Mouse (Mus musculus): Measurements from ENCODE around the gene Npat. TPM values are rescaled to one million over a fixed set of nuclear protein-coding genes. Genes with fewer than 3 reads are reported as not detected.

Gene Npat
- polyA plus RNA-seq, 1 experiment from 2014 or later = 16.9 TPM

DNA sequence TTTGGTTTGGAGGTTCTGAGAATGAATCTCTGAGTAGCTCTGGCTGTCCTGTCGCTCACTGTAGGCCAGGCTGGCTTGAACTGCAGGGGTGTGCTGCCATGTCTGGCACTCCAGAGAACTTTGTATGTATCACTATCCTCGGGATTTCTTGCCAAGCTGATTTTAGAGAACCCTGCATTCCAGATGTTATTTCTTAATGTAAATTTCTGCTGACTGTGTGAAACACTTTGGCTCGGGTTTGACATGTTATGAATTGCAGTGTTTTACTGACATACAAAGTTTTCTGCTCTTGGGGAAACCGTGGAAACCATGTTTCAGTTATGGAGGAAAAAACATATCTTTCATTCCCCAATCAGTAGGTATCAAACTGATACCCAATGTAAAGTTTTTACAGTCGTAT, 38.9 kb downstream of the Npat start:
- Histone ChIP-seq H3K4me2 (ENCODE audit: low read depth, low read length) (no peak overlapping the region), H3K9ac (ENCODE audit: low read length) (no peak overlapping the region)
- WGBS = 49% methylated on average over 5 of the region's 5 CpGs

DNA sequence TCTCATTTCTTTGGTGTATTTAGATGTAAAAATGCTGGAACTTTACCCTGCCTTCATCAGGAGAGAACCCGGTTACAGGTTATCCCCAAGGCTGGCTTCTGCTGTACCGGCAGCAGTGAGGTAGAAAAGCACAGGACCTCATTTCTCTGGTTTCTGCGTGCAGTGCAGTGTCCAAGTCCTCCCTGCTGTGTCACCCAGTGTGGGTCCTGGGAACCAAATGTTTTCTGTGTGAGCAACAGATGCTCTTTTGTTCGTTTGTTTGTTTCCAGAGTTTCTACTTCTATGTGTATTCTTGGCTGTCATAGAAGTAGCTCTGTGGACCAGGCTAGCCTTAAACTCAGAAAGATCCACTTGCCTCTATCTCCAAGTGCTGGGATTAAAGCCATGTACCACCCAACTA, 45.0 kb downstream of the Npat start:
- no peak overlapping the region for H3K27ac ChIP-seq (ENCODE audit: low read length)
- H3K27me3 ChIP-seq (ENCODE audit: control insufficient read depth, insufficient read depth, low read length) = no peaks in the 10 kb centered on the region
- H3K36me3 ChIP-seq (ENCODE audit: control insufficient read depth, insufficient read depth, low read length) = peaks cover 20% of the 10 kb centered on the region
- no peak overlapping the region for H3K4me3 ChIP-seq (replicated peaks; ENCODE audit: low read length)
- no peaks in the 10 kb centered on the region for H3K4me1 ChIP-seq (ENCODE audit: control insufficient read depth, insufficient read depth, low read length)
- 90% methylated on average over 4 of the region's 4 CpGs for WGBS
- H3K9me3 ChIP-seq (replicated peaks; ENCODE audit: control insufficient read depth, low read length) = no peaks in the 10 kb centered on the region
- H3K9ac ChIP-seq (ENCODE audit: low read length) = no peak overlapping the region
- no peak for ATAC-seq (ENCODE audit: insufficient read depth, low FRiP score)
- H3K4me2 ChIP-seq (ENCODE audit: low read depth, low read length) = no peak overlapping the region

More for the DNA sequence above, 38.9 kb downstream of the Npat start:
- Histone ChIP-seq H3K36me3 (ENCODE audit: control insufficient read depth, insufficient read depth, low read length) (no peaks in the 10 kb centered on the region), H3K27ac (ENCODE audit: low read length) (no peak overlapping the region), H3K4me1 (ENCODE audit: control insufficient read depth, insufficient read depth, low read length) (no peaks in the 10 kb centered on the region), H3K9me3 (replicated peaks; ENCODE audit: control insufficient read depth, low read length) (no peaks in the 10 kb centered on the region), H3K4me3 (replicated peaks; ENCODE audit: low read length) (no peak overlapping the region), H3K27me3 (ENCODE audit: control insufficient read depth, insufficient read depth, low read length) (no peaks in the 10 kb centered on the region)
- ATAC-seq (ENCODE audit: insufficient read depth, low FRiP score) = no peak

DNA sequence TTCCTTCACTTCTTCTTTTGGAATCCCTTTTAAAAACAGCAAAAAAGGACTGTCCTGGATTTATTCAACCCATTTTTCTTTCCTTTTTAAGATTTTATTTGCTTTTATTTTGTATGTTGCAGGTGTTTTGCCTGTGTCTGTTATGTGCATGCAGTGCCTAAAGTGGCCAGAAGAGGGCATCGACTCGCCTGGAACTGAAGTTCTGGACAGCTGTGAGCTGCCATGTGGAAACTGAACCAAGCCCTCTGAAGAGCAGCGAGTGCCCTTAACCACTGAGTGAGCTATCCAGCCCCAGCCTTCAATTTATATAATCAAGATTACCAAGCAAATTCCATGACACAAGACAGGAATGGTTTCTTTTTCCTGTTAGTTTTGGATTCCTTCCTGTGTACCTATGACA, 57.9 kb downstream of the Npat start:
- H3K27ac ChIP-seq (ENCODE audit: low read length) = no peak overlapping the region
- no peak overlapping the region for H3K9ac ChIP-seq (ENCODE audit: low read length)
- ATAC-seq (ENCODE audit: insufficient read depth, low FRiP score) = no peak
- H3K4me3 ChIP-seq (replicated peaks; ENCODE audit: low read length) = no peak overlapping the region
- H3K4me2 ChIP-seq (ENCODE audit: low read depth, low read length) = no peak overlapping the region
- H3K36me3 ChIP-seq (ENCODE audit: control insufficient read depth, insufficient read depth, low read length) = peaks cover 5% of the 10 kb centered on the region; the same call in 1 of the 2 replicates
- H3K9me3 ChIP-seq (replicated peaks; ENCODE audit: control insufficient read depth, low read length) = no peaks in the 10 kb centered on the region
- H3K4me1 ChIP-seq (ENCODE audit: control insufficient read depth, insufficient read depth, low read length) = no peaks in the 10 kb centered on the region
- H3K27me3 ChIP-seq (ENCODE audit: control insufficient read depth, insufficient read depth, low read length) = no peaks in the 10 kb centered on the region
- WGBS = 11% methylated on average over 3 of the region's 3 CpGs

DNA sequence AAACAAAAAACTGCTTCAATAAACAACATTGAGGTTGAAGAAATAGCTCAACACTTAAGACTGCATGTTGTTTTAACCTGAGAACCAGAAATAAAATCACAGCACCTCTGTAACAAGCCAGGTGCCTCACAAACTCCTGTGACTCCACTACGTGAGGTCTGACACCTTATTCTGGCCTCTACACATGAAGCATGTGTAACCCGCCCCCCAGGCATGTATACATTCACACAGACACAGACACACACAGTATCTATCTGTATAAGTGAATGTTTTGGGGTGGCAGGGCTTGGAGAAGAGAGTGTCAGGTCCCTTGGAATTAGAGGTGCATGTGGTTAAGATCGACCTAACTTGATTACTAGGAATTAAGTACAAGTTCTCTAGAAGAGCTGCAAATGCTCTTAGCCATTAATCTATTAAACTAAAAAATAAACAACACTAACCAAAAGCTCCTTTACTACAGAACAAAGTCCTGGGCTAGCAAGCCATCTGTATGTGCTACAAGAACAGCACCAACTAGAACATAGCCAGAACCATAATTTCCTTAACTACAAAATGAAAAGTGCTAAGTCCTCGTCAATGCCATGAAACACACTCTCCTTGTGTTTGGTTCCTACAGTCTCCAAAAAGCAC, 60.2 kb downstream of the Npat start:
- ATAC-seq (ENCODE audit: insufficient read depth, low FRiP score) = no peak
- 87% methylated on average over 4 of the region's 4 CpGs for WGBS
- Histone ChIP-seq H3K27ac (ENCODE audit: low read length) (no peak overlapping the region), H3K36me3 (ENCODE audit: control insufficient read depth, insufficient read depth, low read length) (peaks cover 5% of the 10 kb centered on the region; the same call in 1 of the 2 replicates), H3K9ac (ENCODE audit: low read length) (no peak overlapping the region), H3K4me2 (ENCODE audit: low read depth, low read length) (no peak overlapping the region), H3K4me3 (replicated peaks; ENCODE audit: low read length) (no peak overlapping the region), H3K27me3 (ENCODE audit: control insufficient read depth, insufficient read depth, low read length) (no peaks in the 10 kb centered on the region), H3K4me1 (ENCODE audit: control insufficient read depth, insufficient read depth, low read length) (no peaks in the 10 kb centered on the region), H3K9me3 (replicated peaks; ENCODE audit: control insufficient read depth, low read length) (no peaks in the 10 kb centered on the region)

DNA sequence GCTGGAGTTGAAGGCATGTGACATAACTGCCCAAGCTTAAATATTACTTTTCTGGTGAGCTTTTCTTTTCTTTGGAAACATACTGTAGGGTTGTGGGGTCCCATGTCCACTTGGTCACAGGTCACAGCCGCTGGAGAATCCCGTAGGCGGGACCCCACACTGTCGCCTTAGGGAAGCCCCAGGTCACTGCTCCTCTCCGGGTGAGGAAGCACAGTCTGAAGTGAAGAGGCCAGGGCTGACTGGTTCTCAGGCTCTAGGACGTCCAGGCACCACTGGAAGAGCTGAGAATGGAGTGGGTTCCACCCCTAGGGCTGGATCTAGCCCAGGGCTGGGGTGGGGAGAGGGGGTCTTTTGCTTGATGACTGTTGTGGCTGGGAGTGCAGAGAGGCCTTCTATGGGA, 61.8 kb downstream of the Npat start:
- WGBS = 74% methylated on average over 6 of the region's 6 CpGs

GRCm38 (mm10) chr9:53601541-53601940, 64.7 kb downstream of the Npat start:
- H3K9ac ChIP-seq (ENCODE audit: low read length) = no peak overlapping the region
- no peaks in the 10 kb centered on the region for H3K27me3 ChIP-seq (ENCODE audit: control insufficient read depth, insufficient read depth, low read length)
- ATAC-seq (ENCODE audit: insufficient read depth, low FRiP score) = no peak
- no peaks in the 10 kb centered on the region for H3K9me3 ChIP-seq (replicated peaks; ENCODE audit: control insufficient read depth, low read length)
- 82% methylated on average over 2 of the region's 2 CpGs for WGBS
- no peaks in the 10 kb centered on the region for H3K36me3 ChIP-seq (ENCODE audit: control insufficient read depth, insufficient read depth, low read length)
- no peak overlapping the region for H3K27ac ChIP-seq (ENCODE audit: low read length)
- H3K4me3 ChIP-seq (replicated peaks; ENCODE audit: low read length) = no peak overlapping the region
- H3K4me1 ChIP-seq (ENCODE audit: control insufficient read depth, insufficient read depth, low read length) = peaks cover 4% of the 10 kb centered on the region; the same call in 1 of the 2 replicates
- H3K4me2 ChIP-seq (ENCODE audit: low read depth, low read length) = no peak overlapping the region

More for the DNA sequence above, 61.8 kb downstream of the Npat start:
- H3K9me3 ChIP-seq (replicated peaks; ENCODE audit: control insufficient read depth, low read length) = no peaks in the 10 kb centered on the region
- H3K27ac ChIP-seq (ENCODE audit: low read length) = no peak overlapping the region
- H3K36me3 ChIP-seq (ENCODE audit: control insufficient read depth, insufficient read depth, low read length) = no peaks in the 10 kb centered on the region
- peaks cover 2% of the 10 kb centered on the region; the same call in 1 of the 2 replicates for H3K4me1 ChIP-seq (ENCODE audit: control insufficient read depth, insufficient read depth, low read length)
- no peak overlapping the region for H3K4me3 ChIP-seq (replicated peaks; ENCODE audit: low read length)
- H3K27me3 ChIP-seq (ENCODE audit: control insufficient read depth, insufficient read depth, low read length) = no peaks in the 10 kb centered on the region
- no peak overlapping the region for H3K4me2 ChIP-seq (ENCODE audit: low read depth, low read length)
- H3K9ac ChIP-seq (ENCODE audit: low read length) = no peak overlapping the region
- ATAC-seq (ENCODE audit: insufficient read depth, low FRiP score) = no peak

- Histone ChIP-seq H3K4me3 (replicated peaks; ENCODE audit: low read length) (no peak overlapping the region), H3K4me1 (ENCODE audit: control insufficient read depth, insufficient read depth, low read length) (peaks cover 4% of the 10 kb centered on the region; the same call in 1 of the 2 replicates), H3K4me2 (ENCODE audit: low read depth, low read length) (no peak overlapping the region), H3K36me3 (ENCODE audit: control insufficient read depth, insufficient read depth, low read length) (no peaks in the 10 kb centered on the region), H3K27ac (ENCODE audit: low read length) (peak overlapping the region; percentile 47; the same call in 1 of the 2 replicates), H3K9me3 (replicated peaks; ENCODE audit: control insufficient read depth, low read length) (no peaks in the 10 kb centered on the region), H3K9ac (ENCODE audit: low read length) (no peak overlapping the region), H3K27me3 (ENCODE audit: control insufficient read depth, insufficient read depth, low read length) (no peaks in the 10 kb centered on the region)
- no peak for ATAC-seq (ENCODE audit: insufficient read depth, low FRiP score)
- 74% methylated on average over 1 of the region's 1 CpGs for WGBS
These were observed 66.5 kb downstream of the Npat start for GRCm38 (mm10) chr9:53603384-53603783.

- H3K4me1 ChIP-seq (ENCODE audit: control insufficient read depth, insufficient read depth, low read length) = peaks cover 4% of the 10 kb centered on the region; the same call in 1 of the 2 replicates
- no peaks in the 10 kb centered on the region for H3K9me3 ChIP-seq (replicated peaks; ENCODE audit: control insufficient read depth, low read length)
- peak overlapping the region; percentile 47; the same call in 1 of the 2 replicates for H3K27ac ChIP-seq (ENCODE audit: low read length)
- 63% methylated on average over 3 of the region's 3 CpGs for WGBS
- no peaks in the 10 kb centered on the region for H3K36me3 ChIP-seq (ENCODE audit: control insufficient read depth, insufficient read depth, low read length)
- no peak overlapping the region for H3K9ac ChIP-seq (ENCODE audit: low read length)
- no peak overlapping the region for H3K4me2 ChIP-seq (ENCODE audit: low read depth, low read length)
- ATAC-seq (ENCODE audit: insufficient read depth, low FRiP score) = no peak; the same call in 1 of the 2 replicates
- no peaks in the 10 kb centered on the region for H3K27me3 ChIP-seq (ENCODE audit: control insufficient read depth, insufficient read depth, low read length)
- no peak overlapping the region for H3K4me3 ChIP-seq (replicated peaks; ENCODE audit: low read length)
These were observed 67.0 kb downstream of the Npat start for GRCm38 (mm10) chr9:53603849-53604248.

DNA sequence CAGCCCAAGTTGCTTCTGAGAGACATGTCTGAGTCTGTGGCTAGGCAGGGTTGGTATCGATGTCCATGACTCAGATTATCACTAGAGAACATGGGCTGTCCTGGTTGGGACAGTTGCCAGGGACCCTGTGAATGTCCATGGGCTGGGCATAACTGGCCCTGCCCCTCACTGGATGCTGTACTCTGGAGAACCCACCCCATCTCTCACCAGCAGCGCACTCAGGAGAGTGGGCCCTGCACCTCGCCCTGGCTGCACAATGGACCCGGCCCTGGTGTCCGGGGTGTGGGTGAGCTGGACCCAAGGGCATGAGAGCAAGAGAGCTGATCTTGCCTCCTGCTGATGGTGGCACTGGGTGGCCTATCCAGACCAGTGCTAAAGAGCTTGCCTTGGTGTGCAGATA, 68.1 kb downstream of the Npat start:
- no peak for ATAC-seq (ENCODE audit: insufficient read depth, low FRiP score)
- H3K27me3 ChIP-seq (ENCODE audit: control insufficient read depth, insufficient read depth, low read length) = no peaks in the 10 kb centered on the region
- no peak overlapping the region for H3K27ac ChIP-seq (ENCODE audit: low read length)
- H3K4me3 ChIP-seq (replicated peaks; ENCODE audit: low read length) = no peak overlapping the region
- no peaks in the 10 kb centered on the region for H3K36me3 ChIP-seq (ENCODE audit: control insufficient read depth, insufficient read depth, low read length)
- no peaks in the 10 kb centered on the region for H3K9me3 ChIP-seq (replicated peaks; ENCODE audit: control insufficient read depth, low read length)
- H3K4me2 ChIP-seq (ENCODE audit: low read depth, low read length) = no peak overlapping the region
- peaks cover 11% of the 10 kb centered on the region; the same call in 1 of the 2 replicates for H3K4me1 ChIP-seq (ENCODE audit: control insufficient read depth, insufficient read depth, low read length)
- 89% methylated on average over 5 of the region's 5 CpGs for WGBS
- H3K9ac ChIP-seq (ENCODE audit: low read length) = no peak overlapping the region
